Mouse (Mus musculus) kidney, adult 9 months (tissue): ENCODE measurements around the gene Ifnab.

Experiments
- DNase-seq: peaks from one replicate; pipeline ENCODE4 v3.0.0; 2022

Gene Ifnab

GRCm38 (mm10) chr4:88691259-88691658 is at the start of gene Ifnab:
Ifnab (minus strand) TSS chr4:88691359.
- no peak for DNase-seq

DNA sequence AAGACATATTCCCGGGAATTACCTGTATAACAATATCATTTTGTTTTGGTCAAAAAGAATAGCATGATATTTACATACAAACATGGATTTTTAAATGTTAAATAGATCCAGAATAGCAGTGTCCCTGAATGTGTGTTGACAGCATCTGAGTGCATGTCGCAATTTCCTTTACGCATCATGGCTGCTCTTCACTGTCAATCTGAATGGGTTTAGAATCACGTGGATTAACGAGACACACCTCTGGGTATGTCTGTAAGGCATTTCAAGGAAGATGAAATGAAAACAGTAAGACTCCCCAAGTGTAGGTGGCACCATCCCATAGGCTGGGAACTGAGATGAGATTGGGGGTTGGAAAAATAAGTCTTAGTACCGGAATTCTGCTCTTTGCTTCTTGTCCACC is 47.9 kb upstream of the Ifnab start:
- no peak for DNase-seq

DNA sequence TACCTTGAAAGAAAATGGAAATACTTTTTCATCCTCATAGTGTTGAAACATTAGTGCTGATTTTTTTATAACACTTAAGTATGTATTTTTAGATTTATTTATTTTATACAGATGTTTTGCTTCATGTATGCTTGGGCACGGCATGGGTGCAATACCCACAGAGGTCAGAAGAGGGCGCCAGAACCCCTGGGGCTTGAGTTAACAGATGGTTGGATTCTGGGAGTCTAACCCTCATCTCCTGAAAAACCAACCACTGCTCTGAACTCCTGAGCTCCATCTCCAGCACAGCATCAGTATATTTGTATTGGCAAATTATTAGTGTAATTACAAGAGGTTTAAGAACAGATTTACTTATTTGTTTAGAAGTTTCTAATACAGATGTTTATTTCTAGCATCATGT is 47.3 kb upstream of the Ifnab start:
- peak; percentile 78 for DNase-seq

DNA sequence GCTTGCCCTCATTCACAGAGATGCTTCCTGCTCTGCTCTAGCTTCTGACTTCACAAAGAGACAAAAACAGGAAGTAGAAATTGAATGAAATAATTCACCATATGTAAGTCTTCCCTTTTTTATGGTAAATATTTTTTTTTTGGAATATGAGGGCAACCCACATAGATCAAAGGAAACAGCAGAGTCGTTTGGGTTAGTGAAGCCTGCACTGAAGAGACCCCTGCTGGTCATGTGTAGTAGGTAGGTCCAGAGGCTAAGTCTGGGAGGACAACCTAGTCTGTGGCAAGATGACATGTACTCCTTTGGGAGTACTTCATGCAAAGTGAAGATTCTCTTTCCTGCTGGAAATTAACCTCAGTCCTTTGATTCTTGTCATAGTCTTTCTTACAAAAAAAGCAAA is 36.2 kb upstream of the Ifnab start:
- DNase-seq = peak; percentile 62

GRCm38 (mm10) chr4:88726727-88727126 is 35.6 kb upstream of the Ifnab start:
- no peak for DNase-seq

GRCm38 (mm10) chr4:88723497-88724090 is 32.4 kb upstream of the Ifnab start:
- DNase-seq = peak; percentile 66

DNA sequence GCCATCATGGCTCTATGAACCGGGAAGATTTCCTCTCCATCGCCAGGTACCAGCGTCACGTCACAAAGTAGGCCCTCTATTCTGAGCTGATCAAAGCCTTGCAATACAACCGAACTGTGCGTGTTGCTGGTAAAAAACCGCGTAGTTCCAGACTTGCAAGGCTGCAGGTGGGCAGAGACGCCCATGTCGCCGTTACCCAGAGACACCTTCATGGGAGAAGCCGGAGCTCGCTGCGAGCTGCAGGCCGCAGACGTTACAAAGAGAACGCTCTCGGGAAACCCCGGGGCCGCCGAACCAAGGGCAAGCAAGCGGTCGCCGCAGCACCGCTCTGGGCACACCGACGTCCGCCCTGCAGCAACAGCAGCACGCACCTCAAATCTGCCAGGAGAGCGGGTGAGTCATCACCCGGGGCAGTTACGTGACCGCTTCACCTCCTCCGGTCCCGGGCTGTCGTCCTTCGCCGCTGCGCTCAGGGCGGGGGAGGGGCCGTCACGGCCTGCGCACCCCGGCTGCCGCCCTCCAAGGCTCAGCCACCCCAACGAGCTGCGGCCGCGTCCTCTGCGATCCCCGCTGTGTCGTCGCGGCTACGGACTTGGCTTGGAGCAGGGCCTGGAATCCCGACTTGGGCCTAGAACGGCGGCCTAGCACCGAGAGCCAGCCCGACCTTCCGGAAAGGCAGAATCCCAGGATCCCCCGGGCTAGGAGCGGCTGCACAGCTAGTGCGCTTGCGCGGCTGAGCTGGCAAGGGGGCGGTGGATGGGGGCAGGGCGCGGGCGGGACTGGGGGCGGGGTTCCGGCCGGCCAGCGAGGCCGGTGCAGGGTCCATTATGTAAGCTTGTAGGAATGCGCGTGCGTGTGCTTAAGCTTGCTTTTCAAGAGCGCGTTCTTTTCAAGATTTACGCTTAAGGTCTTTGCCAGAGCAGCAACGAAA is 30.9 kb upstream of the Ifnab start, which contains the start of the genes Gm26566 and Klhl9:
Gene Gm26566, plus strand, starts transcription at position 15 of the 931 bp plus-strand sequence.
Gene Klhl9, minus strand, starts transcription at position 675 of the 931 bp plus-strand sequence.
- DNase-seq = peak; percentile 93

DNA sequence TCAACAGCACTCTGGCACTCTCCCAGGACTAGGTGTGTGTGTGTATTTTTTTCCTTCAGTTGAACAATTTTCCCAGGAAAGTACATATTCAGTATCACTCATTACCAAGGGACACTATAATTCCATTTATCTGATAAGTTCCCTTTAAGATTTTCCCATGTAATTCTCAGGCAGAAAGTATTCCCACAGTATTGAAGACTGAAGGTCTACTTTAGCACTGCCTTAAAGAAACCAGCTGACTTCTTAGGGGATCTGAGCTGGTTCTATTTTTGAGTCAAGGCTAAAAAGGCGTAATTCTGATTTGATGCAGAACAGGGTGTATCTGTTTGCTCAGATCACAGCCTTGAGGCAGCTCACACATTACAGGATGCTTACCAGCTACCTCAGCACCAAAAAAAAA is 27.6 kb upstream of the Ifnab start:
- DNase-seq = no peak

- DNase-seq = no peak
Measured at GRCm38 (mm10) chr4:88715059-88715458, 23.9 kb upstream of the Ifnab start.

DNA sequence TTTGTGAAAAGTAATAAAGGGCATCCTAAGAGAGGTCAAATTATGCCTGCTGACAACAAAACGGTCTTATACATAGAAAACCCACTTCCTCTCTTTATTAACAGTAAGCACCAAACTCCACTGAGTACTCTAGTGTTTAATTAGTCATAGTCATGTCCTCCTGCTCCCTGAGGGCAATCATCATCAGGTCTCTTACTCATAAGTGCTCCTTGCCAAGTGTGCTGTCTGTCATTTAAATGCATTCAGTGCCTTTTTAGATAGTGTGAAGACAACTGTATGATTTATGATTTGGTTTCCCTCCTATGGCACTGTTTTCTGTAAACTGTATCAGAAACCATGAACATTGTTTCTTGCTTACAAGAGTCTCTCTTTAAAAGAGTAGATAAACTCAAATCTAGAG is 23.1 kb upstream of the Ifnab start:
- DNase-seq = no peak

- no peak for DNase-seq
Measured at GRCm38 (mm10) chr4:88707128-88707826, 16.1 kb upstream of the Ifnab start.

DNA sequence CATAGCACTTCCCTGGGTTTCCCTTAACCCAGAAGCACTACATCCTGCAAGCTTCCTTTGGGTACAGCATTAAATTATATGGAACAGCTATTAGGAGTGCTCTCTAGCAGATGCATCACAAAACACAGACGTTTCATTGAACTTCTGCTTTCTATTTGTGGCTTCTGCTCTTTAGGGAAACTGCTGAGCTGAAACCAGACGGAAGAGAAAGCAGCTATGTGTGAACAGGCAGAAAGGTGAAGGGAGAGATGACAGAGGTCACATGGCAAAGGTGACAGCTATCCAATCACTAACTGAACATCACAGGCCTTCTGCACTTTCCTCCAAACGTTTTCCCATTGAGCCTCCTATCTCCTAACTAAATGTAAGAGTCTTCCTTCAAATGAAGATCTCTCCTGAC is 14.8 kb upstream of the Ifnab start:
- DNase-seq = no peak

- peak; percentile 65 for DNase-seq
Measured at GRCm38 (mm10) chr4:88699301-88699700, 8.1 kb upstream of the Ifnab start.

- DNase-seq = no peak
Measured at GRCm38 (mm10) chr4:88698781-88699180, 7.6 kb upstream of the Ifnab start.

DNA sequence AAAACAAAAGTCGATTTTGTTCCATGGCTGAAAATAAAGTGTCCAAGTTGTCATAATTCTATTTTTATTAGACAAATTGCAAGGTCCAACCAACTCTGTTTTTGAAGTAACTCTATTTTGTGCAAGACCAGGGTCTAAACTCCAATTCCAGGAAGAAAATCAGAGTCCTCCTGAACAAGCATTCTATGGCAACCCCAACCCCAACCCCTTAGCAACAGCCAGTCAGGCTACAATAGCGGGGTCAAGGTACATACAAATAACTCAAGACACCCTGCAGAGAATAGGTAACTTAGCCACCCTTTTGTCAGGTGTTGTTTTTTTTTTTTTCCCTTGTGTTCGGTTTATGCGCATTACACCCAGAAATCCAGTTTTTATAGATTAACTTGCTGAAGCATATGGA is 6.6 kb upstream of the Ifnab start:
- peak; percentile 72 for DNase-seq

- DNase-seq = peak; percentile 51
Measured at GRCm38 (mm10) chr4:88697108-88697507, 5.9 kb upstream of the Ifnab start.

DNA sequence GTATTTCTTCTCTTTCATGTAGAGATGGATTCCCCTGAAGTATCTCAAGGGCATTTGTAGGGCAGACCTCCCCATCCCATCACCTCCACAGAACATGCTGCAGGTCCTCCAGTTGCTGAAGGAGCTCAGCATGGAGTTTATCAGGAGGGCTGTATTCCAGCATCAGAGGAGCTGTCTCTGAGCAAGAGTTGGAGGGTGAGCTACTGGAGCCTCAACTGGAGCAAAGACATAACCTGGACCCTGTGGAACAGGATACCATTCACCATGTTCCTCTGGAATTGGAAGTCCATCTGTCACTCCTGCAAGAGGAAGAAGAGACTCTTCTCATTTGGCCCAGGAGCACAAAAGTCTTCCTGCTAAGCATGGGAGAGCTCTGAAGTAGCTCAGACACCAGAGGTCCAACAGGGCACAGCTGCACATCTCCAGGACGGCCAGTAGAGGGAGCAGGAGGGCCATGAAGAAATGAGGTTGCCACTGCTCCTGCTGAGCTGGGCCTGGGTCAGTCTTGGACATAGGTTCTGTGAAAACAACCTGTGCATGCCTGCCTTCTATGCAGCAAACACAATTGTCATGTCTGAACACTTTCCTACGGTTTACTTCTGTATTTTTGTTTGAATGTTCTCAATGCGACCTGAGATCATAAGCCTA is 5.2 kb upstream of the Ifnab start:
- peak; percentile 87 for DNase-seq

DNA sequence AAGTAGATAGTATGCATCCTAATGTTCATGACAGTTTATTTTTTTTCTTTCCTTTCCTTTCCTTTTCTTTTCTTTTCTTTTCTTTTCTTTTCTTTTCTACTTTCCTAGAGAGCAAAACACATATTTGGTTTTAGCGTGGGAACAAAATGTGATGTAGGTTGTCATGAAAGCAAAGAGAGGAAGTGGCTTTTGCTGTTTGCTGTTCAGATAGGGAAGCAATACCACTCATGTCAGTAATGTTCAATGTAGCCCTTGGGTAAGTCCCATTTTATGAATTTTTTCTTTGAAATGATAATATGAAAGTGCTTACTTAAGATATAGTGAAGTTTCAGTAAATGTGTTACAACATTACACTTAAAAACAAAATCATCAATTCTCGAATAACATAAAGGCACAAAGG is 2.2 kb upstream of the Ifnab start:
- DNase-seq = no peak

DNA sequence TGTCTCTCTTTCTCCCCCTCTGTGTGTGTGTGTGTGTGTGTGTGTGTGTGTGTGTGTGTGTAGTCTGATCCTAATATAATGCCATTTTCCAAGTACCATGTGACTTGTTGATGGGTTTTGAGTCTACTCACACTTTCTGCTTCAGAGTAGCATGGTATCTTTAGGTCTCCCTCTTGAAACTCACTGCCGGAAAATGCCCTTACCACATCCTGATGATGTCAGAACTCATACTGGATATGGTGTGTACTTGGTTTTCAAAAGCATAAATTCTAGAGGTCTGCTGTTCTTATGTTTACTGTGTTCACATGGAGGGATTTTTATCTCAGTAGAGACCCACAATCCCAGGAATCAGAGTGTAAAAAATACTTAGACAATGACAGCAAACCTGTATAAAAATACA is 1.4 kb upstream of the Ifnab start:
- DNase-seq = no peak

- DNase-seq = no peak
Measured at GRCm38 (mm10) chr4:88683812-88684211, 7.3 kb downstream of the Ifnab start, which contains the start of gene Ifna2. Ifna2 (minus strand) TSS chr4:88683912.

GRCm38 (mm10) chr4:88681353-88681752 is 9.8 kb downstream of the Ifnab start:
- no peak for DNase-seq

DNA sequence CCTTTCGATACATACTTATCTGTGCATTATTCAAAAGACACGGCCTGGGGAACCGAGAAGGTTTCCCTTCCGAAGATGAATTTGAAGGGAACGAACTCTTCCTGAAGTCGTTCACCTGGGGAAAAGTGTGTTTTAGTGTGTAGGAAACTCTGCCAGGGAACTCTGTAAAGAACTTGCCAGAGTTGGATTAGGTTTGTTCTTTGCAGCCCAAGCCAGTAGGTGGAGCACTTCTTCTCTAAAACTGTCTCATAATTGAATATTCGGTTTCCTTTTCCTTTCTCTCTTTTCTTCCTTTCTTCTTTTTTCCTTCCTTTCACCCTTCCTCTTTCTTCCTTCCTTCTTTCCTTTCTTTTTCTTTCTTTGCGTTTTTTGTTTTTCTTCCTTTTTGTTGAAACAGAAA is 10.8 kb downstream of the Ifnab start:
- DNase-seq = peak; percentile 40

- DNase-seq = no peak
Measured at GRCm38 (mm10) chr4:88676824-88677223, 14.3 kb downstream of the Ifnab start, which contains the start of gene Ifna16. Ifna16 (minus strand) TSS chr4:88676924.
